Mouse (Mus musculus) midbrain, embryonic 15.5 days (tissue): Measurements from ENCODE around the gene Hoxb4. TPM values are rescaled to one million over a fixed set of nuclear protein-coding genes. Genes with fewer than 3 reads are reported as not detected.

Source experiments
- ATAC-seq: fragments of 200-750 bp; cut with Nextera tagmentation; replicated peaks from 2 replicates; pipeline ENCODE4 v1.8.0; 2017; ENCODE audit warnings: moderate TSS enrichment
- H3K27ac ChIP-seq: fragments of 300-500 bp; sonication (generic); 2 replicates; pipeline ENCODE4 v1.5.1; 2015; ENCODE audit warnings: mild to moderate bottlenecking, inconsistent platforms
- H3K27me3 ChIP-seq: fragments of 300-500 bp; sonication (generic); replicated peaks from 2 replicates; pipeline ENCODE4 v1.6.1; 2015; ENCODE audit warnings: inconsistent platforms
- H3K36me3 ChIP-seq: fragments of 300-500 bp; sonication (generic); replicated peaks from 2 replicates; pipeline ENCODE4 v1.6.1; 2015; ENCODE audit warnings: inconsistent platforms
- H3K4me1 ChIP-seq: fragments of 300-500 bp; sonication (generic); 2 replicates; pipeline ENCODE4 v1.6.1; 2015; ENCODE audit warnings: inconsistent platforms
- H3K4me2 ChIP-seq: fragments of 300-500 bp; sonication (generic); 2 replicates; pipeline ENCODE4 v1.6.1; 2015; ENCODE audit warnings: inconsistent platforms, mild to moderate bottlenecking, moderate library complexity
- H3K4me3 ChIP-seq: fragments of 300-500 bp; sonication (generic); 2 replicates; pipeline ENCODE4 v1.5.1; 2015; ENCODE audit warnings: mild to moderate bottlenecking, inconsistent platforms
- H3K9ac ChIP-seq: fragments of 300-500 bp; sonication (generic); 2 replicates; pipeline ENCODE4 v1.6.1; 2015; ENCODE audit warnings: mild to moderate bottlenecking, inconsistent platforms
- H3K9me3 ChIP-seq: fragments of 300-500 bp; sonication (generic); 2 replicates; pipeline ENCODE4 v1.6.1; 2016; ENCODE audit warnings: inconsistent platforms
- WGBS: fragments of 180-500 bp; shearing (Covaris S2); methylation state at CpG from one replicate; pipeline ENCODE4 v1.1.7; 2015; ENCODE audit warnings: mixed read lengths; 5-methylcytosine and 5-hydroxymethylcytosine counted together
- polyA plus RNA-seq: library from polyadenylated mRNA; unstranded; fragments of >200 nt; fragmentation: Nextera tagmentation; extraction: Ambion mirVana; gene quantifications from 2 replicates; pipeline ENCODE4 v1.2.1, GENCODE M21; 2015

The Hoxb4 gene
- polyA plus RNA-seq, 1 experiment from 2014 or later = not detected

GRCm38 (mm10) chr11:96296997-96297396 is 21.1 kb upstream of the Hoxb4 start:
- WGBS = 3% methylated on average over 2 of the region's 2 CpGs
- Histone ChIP-seq H3K4me1 (no peaks in the 10 kb centered on the region), H3K9me3 (no peaks in the 10 kb centered on the region), H3K4me3 (no peak overlapping the region), H3K4me2 (no peak overlapping the region), H3K27ac (no peak overlapping the region), H3K36me3 (no peaks in the 10 kb centered on the region), H3K9ac (no peak overlapping the region), H3K27me3 (peaks cover 97% of the 10 kb centered on the region)
- ATAC-seq = no peak

DNA sequence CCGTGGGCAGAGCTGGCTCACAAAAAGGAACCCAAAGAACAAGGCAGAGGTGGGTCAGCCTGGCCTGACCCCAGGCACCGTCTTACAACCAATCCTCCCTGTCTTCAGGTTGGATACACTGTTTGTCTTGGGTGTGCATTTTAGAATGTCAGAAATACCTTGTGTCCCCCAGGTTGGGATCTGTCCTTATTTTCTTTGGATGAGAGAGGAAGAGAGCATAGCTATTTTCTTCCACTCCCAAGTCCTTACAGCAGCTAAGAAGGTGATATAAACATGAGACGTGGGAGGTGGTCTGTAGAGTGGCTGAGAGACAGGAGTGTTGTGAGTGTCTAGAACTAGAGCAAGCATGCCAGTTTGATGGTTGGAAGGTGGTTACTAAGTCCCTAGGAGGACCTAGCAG is 20.6 kb upstream of the Hoxb4 start:
- Histone ChIP-seq H3K9me3 (no peaks in the 10 kb centered on the region), H3K4me3 (no peak overlapping the region), H3K36me3 (no peaks in the 10 kb centered on the region), H3K4me1 (no peaks in the 10 kb centered on the region), H3K9ac (no peak overlapping the region), H3K27ac (no peak overlapping the region), H3K27me3 (peaks cover 97% of the 10 kb centered on the region), H3K4me2 (no peak overlapping the region)
- WGBS = 1% methylated on average over 3 of the region's 3 CpGs
- no peak for ATAC-seq

- Histone ChIP-seq H3K9me3 (no peaks in the 10 kb centered on the region), H3K4me3 (no peak overlapping the region), H3K9ac (no peak overlapping the region), H3K4me1 (no peaks in the 10 kb centered on the region; the same call in 1 of the 2 replicates), H3K27ac (no peak overlapping the region), H3K4me2 (no peak overlapping the region), H3K36me3 (no peaks in the 10 kb centered on the region), H3K27me3 (peaks cover 97% of the 10 kb centered on the region)
- no peak for ATAC-seq
- WGBS = 4% methylated on average over 11 of the region's 11 CpGs
These were observed 20.0 kb upstream of the Hoxb4 start for GRCm38 (mm10) chr11:96297968-96298635.

DNA sequence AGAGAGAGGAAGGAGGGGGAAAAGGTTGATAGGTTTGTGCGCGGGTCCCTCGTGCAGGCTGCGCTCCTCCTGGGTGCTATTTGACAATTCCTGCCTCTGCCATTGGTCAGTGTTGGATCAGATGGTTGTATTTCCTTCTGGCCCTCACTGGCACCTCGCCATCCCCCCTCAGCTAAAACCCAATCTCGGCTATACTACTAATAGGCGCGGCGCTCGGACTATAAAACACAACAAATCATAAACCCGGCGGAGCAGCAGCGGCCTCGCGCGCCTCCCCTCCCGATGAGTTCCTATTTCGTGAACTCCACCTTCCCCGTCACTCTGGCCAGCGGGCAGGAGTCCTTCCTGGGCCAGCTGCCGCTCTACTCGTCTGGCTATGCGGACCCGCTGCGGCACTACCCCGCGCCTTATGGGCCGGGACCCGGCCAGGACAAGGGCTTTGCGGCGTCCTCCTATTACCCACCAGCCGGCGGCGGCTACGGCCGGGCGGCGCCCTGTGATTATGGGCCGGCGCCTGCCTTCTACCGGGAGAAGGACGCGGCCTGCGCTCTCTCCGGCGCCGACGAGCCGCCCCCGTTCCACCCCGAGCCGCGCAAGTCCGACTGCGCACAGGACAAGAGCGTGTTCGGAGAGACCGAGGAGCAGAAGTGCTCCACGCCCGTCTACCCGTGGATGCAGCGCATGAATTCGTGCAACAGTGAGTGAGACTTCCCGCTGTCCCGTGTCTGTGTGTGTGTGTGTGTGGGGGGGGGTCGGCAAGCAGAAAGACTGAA is 19.0 kb upstream of the Hoxb4 start:
- no peak overlapping the region for H3K27ac ChIP-seq
- H3K9ac ChIP-seq = no peak overlapping the region
- H3K4me2 ChIP-seq = no peak overlapping the region
- no peaks in the 10 kb centered on the region for H3K36me3 ChIP-seq
- peaks cover 3% of the 10 kb centered on the region for H3K4me1 ChIP-seq
- H3K27me3 ChIP-seq = peaks cover 97% of the 10 kb centered on the region
- WGBS = under 1% methylated on average over 66 of the region's 66 CpGs
- H3K9me3 ChIP-seq = no peaks in the 10 kb centered on the region
- no peak overlapping the region for H3K4me3 ChIP-seq
- no peak for ATAC-seq

GRCm38 (mm10) chr11:96299781-96300180 is 18.3 kb upstream of the Hoxb4 start:
- ATAC-seq = no peak
- Histone ChIP-seq H3K4me2 (no peak overlapping the region), H3K9ac (no peak overlapping the region), H3K4me1 (peaks cover 3% of the 10 kb centered on the region), H3K36me3 (no peaks in the 10 kb centered on the region), H3K9me3 (no peaks in the 10 kb centered on the region), H3K27me3 (peaks cover 97% of the 10 kb centered on the region), H3K4me3 (no peak overlapping the region), H3K27ac (no peak overlapping the region)
- 1% methylated on average over 9 of the region's 9 CpGs for WGBS

- Histone ChIP-seq H3K9ac (no peak overlapping the region), H3K4me3 (no peak overlapping the region), H3K27ac (no peak overlapping the region)
These were observed 17.6 kb upstream of the Hoxb4 start for GRCm38 (mm10) chr11:96300354-96301063.

GRCm38 (mm10) chr11:96301064-96301431 is 17.0 kb upstream of the Hoxb4 start:
- H3K9ac ChIP-seq = no peak overlapping the region
- no peaks in the 10 kb centered on the region for H3K36me3 ChIP-seq
- H3K4me1 ChIP-seq = peaks cover 3% of the 10 kb centered on the region
- H3K9me3 ChIP-seq = no peaks in the 10 kb centered on the region
- no peak overlapping the region for H3K4me2 ChIP-seq
- peaks cover 96% of the 10 kb centered on the region for H3K27me3 ChIP-seq
- no peak for ATAC-seq
- H3K4me3 ChIP-seq = no peak overlapping the region
- H3K27ac ChIP-seq = no peak overlapping the region
- WGBS = 4% methylated on average over 10 of the region's 10 CpGs

More at GRCm38 (mm10) chr11:96300354-96301063, 17.6 kb upstream of the Hoxb4 start:
- Histone ChIP-seq H3K4me1 (peaks cover 3% of the 10 kb centered on the region), H3K4me2 (no peak overlapping the region), H3K9me3 (no peaks in the 10 kb centered on the region), H3K36me3 (no peaks in the 10 kb centered on the region), H3K27me3 (peaks cover 96% of the 10 kb centered on the region)
- ATAC-seq = no peak
- 2% methylated on average over 35 of the region's 35 CpGs for WGBS

- under 1% methylated on average over 15 of the region's 15 CpGs for WGBS
- no peak overlapping the region for H3K4me3 ChIP-seq
- no peak overlapping the region for H3K27ac ChIP-seq
- no peak overlapping the region for H3K4me2 ChIP-seq
- peaks cover 96% of the 10 kb centered on the region for H3K27me3 ChIP-seq
- H3K36me3 ChIP-seq = no peaks in the 10 kb centered on the region
- H3K9ac ChIP-seq = no peak overlapping the region
- ATAC-seq = no peak
- H3K9me3 ChIP-seq = no peaks in the 10 kb centered on the region
- peaks cover 3% of the 10 kb centered on the region for H3K4me1 ChIP-seq
These were observed 16.2 kb upstream of the Hoxb4 start for GRCm38 (mm10) chr11:96301837-96302236.

GRCm38 (mm10) chr11:96302381-96303150 is 15.5 kb upstream of the Hoxb4 start:
- ATAC-seq = no peak
- H3K4me2 ChIP-seq = no peak overlapping the region
- H3K9ac ChIP-seq = no peak overlapping the region
- H3K36me3 ChIP-seq = no peaks in the 10 kb centered on the region
- H3K27me3 ChIP-seq = peaks cover 96% of the 10 kb centered on the region
- peaks cover 3% of the 10 kb centered on the region for H3K4me1 ChIP-seq
- 4% methylated on average over 23 of the region's 23 CpGs for WGBS
- no peak overlapping the region for H3K27ac ChIP-seq
- no peak overlapping the region for H3K4me3 ChIP-seq
- no peaks in the 10 kb centered on the region for H3K9me3 ChIP-seq

- WGBS = under 1% methylated on average over 69 of the region's 69 CpGs
- Histone ChIP-seq H3K27me3 (peaks cover 96% of the 10 kb centered on the region), H3K9me3 (no peaks in the 10 kb centered on the region), H3K4me2 (no peak within 1 kb of the TSS), H3K4me1 (peaks cover 3% of the 10 kb centered on the region), H3K4me3 (0 out of 2 replicates have a peak within 1 kb of the TSS, but pooled peaks have one; percentile 4), H3K27ac (no peak within 1 kb of the TSS), H3K36me3 (no peaks in the 10 kb centered on the region), H3K9ac (no peak within 1 kb of the TSS)
- no peak for ATAC-seq
These were observed 14.6 kb upstream of the Hoxb4 start, which contains the start of gene Hoxb5 for GRCm38 (mm10) chr11:96303151-96304099. TSS of gene Hoxb5 (plus strand) at chr11:96303336.
